Mouse (Mus musculus): Measurements from ENCODE around the gene Lelp1.

DNA sequence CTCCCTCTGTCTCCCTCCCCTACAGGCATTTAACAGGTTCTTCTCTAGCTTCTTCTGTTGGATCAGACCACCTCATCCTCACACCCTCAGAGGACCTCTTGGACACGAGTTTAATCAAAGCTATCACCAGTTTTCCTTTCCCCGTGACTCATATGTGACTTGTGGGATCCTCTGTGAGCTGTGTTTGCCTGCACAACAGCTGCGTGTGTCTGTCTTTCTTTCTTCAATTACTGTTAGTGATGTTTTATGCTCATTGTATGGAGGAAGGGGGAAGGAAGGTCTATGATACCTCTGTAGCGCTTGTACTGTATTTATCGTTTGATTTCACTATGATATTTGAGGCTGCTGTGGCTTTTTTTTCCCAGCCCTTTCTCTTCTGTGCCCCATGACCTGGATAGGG lies 5.4 kb upstream of the Lelp1 start:
- no peak for TF ChIP-seq CTCF (IDR thresholded peaks at IDR 0.05; ENCODE audit: low read depth, low read length)
- no peak for TF ChIP-seq POLR2A (IDR thresholded peaks at IDR 0.05; ENCODE audit: borderline replicate concordance, low read depth, low read length)

All from bone marrow macrophage, adult 2 months (primary cell).